Mouse (Mus musculus) sigmoid colon, adult 10 weeks (tissue): ENCODE results near the gene Setd3. TPM values are rescaled to one million over a fixed set of nuclear protein-coding genes. Genes with fewer than 3 reads are reported as not detected.

Experiments used
- polyA plus RNA-seq: library from polyadenylated mRNA; stranded (reverse); fragments of 350-450 nt; fragmentation: Illumina TruSeq; extraction: RNeasy Lipid Tissue Mini Kit (QIAGEN cat#74804); gene quantifications from one replicate; pipeline ENCODE4 v1.2.3, GENCODE M21; 2014; ENCODE audit warnings: low read depth, low replicate concordance

The Setd3 gene
- polyA plus RNA-seq, result 177 TPM

GRCm38 (mm10) chr12:108179246-108179320 is at the start of gene Setd3:
Gene Setd3 (minus strand): TSS chr12:108179314.

GRCm38 (mm10) chr12:108179321-108180266 is 480 bp upstream of the Setd3 start, which contains the start of gene Ccnk:
Gene Ccnk (plus strand): TSS chr12:108179579.

Other genes with a start within 250 kb of the Setd3 start
- gene Bcl11b, start 175.7 kb downstream of the Setd3 start, polyA plus RNA-seq, result 9.7 TPM
- 35.0 TPM for gene Ccnk, start 265 bp upstream of the Setd3 start, polyA plus RNA-seq
- 2.5 TPM for gene Ccdc85c, start 96.1 kb upstream of the Setd3 start, polyA plus RNA-seq
- 0.19 TPM for gene Hhipl1, start 127.0 kb upstream of the Setd3 start, polyA plus RNA-seq
- gene Cyp46a1, start 155.1 kb upstream of the Setd3 start, polyA plus RNA-seq, result not detected
- 31.6 TPM for gene Eml1, start 191.6 kb upstream of the Setd3 start, polyA plus RNA-seq